Mouse (Mus musculus): Measurements from ENCODE around the gene Zfp661. TPM values are rescaled to one million over a fixed set of nuclear protein-coding genes. Genes with fewer than 3 reads are reported as not detected.

Zfp661 gene
- 10.3 and 10.4 TPM in 2 replicates for polyA plus RNA-seq (2012; rRNA removed)

DNA sequence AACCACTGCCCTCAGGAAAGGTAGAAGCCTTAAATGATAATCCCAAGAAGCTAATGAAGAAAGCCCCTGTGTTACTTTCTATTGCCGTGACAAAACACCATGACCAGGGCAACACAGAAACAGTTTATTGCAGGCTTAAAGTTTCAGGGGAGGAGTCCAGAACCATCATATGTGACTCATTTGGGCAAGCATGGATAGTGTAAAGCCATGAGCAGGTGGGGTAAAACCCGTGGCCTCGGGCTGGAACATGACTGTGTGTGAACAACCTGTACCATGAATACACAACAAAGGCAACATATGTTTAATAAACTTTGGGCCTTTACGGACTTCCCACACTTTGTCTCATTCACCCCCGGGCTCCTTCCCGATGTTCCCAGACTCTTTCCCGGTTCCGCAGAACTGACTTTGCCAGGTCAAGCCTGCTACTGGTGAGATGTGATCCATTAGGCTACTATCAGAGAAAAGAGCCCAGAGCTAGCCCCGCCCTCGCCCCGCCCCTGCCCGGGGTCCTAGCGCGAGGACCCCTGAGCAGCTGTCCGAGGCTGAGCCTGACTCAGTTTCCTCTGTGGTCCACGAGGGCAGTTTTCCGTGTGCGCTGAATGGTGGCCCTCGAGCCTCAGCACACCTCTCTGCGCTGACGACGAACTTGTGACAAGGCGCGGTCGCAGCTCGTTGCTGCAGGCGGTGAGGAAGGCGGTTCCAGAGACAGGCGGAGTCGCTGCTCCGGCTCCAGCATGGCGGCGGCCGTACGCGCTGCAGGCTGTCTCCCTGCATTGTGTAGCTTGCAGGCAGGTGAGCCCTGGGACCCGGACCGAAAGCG is at the start of gene Zfp661, which contains the start of gene Mrps5:
Gene Zfp661 (minus strand): TSS at position 401 of the 820 bp plus-strand sequence.
Gene Mrps5 (plus strand): TSS at position 529 of the 820 bp plus-strand sequence.
- peak within 1 kb of the TSS; percentile 79 for H3K4me3 ChIP-seq (ENCODE audit: insufficient read depth, low read length)
- no peak for TF ChIP-seq CTCF (IDR thresholded peaks at IDR 0.05; ENCODE audit: extremely low read depth, insufficient read depth, low read length)
- no peak; the same call in none of the 2 replicates for TF ChIP-seq POLR2A (IDR thresholded peaks at IDR 0.05; ENCODE audit: extremely low read depth, insufficient read depth, low read length)
- H3K27ac ChIP-seq (ENCODE audit: insufficient read depth, low read length) = peak within 1 kb of the TSS; percentile 88
- peaks cover 5% of the 10 kb centered on the region; the same call in 1 of the 2 replicates for H3K4me1 ChIP-seq (ENCODE audit: control insufficient read depth, insufficient read depth, low read length)

DNA sequence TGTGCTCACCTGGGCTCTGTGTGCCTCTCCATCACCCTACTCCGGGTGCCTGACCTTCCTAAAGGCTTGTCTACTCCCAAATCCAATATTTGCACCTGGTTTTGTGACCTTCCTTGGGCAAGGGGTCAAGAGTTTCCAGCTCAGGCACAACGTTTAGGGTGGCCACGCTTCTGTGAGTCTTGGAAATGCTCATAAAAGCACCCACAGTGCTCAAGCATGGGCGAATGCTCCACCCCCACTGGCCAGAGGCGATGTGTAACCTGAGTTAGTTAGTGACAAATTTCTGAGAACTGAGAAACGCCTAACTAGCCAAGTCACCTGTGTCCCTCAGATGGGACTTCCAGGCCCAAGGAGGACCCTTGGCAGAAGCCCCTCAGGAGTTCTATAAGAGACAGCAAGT is 48.7 kb upstream of the Zfp661 start:
- TF ChIP-seq CTCF (IDR thresholded peaks at IDR 0.05; ENCODE audit: extremely low read depth, insufficient read depth, low read length) = no peak
- TF ChIP-seq POLR2A (IDR thresholded peaks at IDR 0.05; ENCODE audit: extremely low read depth, insufficient read depth, low read length) = no peak
- H3K27ac ChIP-seq (ENCODE audit: insufficient read depth, low read length) = no peak overlapping the region
- no peaks in the 10 kb centered on the region for H3K4me1 ChIP-seq (ENCODE audit: control insufficient read depth, insufficient read depth, low read length)
- no peak overlapping the region for H3K4me3 ChIP-seq (ENCODE audit: insufficient read depth, low read length)

GRCm38 (mm10) chr2:127632601-127633000 is 45.7 kb upstream of the Zfp661 start:
- TF ChIP-seq CTCF (IDR thresholded peaks at IDR 0.05; ENCODE audit: extremely low read depth, insufficient read depth, low read length) (no peak), POLR2A (IDR thresholded peaks at IDR 0.05; ENCODE audit: extremely low read depth, insufficient read depth, low read length) (no peak)
- Histone ChIP-seq H3K27ac (ENCODE audit: insufficient read depth, low read length) (no peak overlapping the region), H3K4me1 (ENCODE audit: control insufficient read depth, insufficient read depth, low read length) (no peaks in the 10 kb centered on the region), H3K4me3 (ENCODE audit: insufficient read depth, low read length) (no peak overlapping the region)

DNA sequence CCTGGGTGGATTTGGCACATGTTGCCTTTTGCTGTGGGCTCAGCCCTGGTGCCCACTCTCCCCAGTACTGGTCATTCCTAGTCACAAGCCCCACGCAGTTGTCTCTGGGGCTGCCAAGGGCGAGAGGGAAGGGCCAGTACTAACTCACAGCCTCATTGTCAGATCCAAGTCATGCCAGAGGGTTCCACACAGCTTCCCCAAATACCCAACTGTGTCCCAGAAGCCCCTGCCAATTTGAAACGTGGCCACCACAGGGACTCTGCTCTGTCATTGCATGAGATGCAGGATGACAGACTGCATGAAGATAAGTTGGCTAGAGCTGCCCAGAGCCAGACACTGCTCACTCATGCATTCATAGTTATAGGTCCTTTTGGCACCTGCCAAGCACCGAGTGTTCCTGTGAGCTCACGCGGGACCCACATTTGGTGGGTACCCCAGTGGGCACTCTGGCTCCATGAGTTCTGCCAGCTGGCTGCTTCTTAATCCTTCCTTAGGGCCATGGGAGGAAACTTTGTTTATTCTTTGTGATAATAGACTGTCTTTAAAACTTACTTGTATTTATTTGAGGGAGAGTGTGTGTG is 41.2 kb upstream of the Zfp661 start:
- no peak for TF ChIP-seq POLR2A (IDR thresholded peaks at IDR 0.05; ENCODE audit: extremely low read depth, insufficient read depth, low read length)
- TF ChIP-seq CTCF (IDR thresholded peaks at IDR 0.05; ENCODE audit: extremely low read depth, insufficient read depth, low read length) = no peak
- no peaks in the 10 kb centered on the region for H3K4me1 ChIP-seq (ENCODE audit: control insufficient read depth, insufficient read depth, low read length)
- no peak overlapping the region for H3K4me3 ChIP-seq (ENCODE audit: insufficient read depth, low read length)
- H3K27ac ChIP-seq (ENCODE audit: insufficient read depth, low read length) = peak overlapping the region; percentile 68; the same call in 1 of the 2 replicates

- TF ChIP-seq CTCF (IDR thresholded peaks at IDR 0.05; ENCODE audit: extremely low read depth, insufficient read depth, low read length) = no peak
- no peak for TF ChIP-seq POLR2A (IDR thresholded peaks at IDR 0.05; ENCODE audit: extremely low read depth, insufficient read depth, low read length)
- H3K4me1 ChIP-seq (ENCODE audit: control insufficient read depth, insufficient read depth, low read length) = no peaks in the 10 kb centered on the region
- no peak overlapping the region for H3K4me3 ChIP-seq (ENCODE audit: insufficient read depth, low read length)
- H3K27ac ChIP-seq (ENCODE audit: insufficient read depth, low read length) = peak overlapping the region; percentile 68; the same call in 1 of the 2 replicates
Observed at GRCm38 (mm10) chr2:127627354-127627753, 40.5 kb upstream of the Zfp661 start.

GRCm38 (mm10) chr2:127625659-127626058 is 38.8 kb upstream of the Zfp661 start:
- TF ChIP-seq POLR2A (IDR thresholded peaks at IDR 0.05; ENCODE audit: extremely low read depth, insufficient read depth, low read length) (no peak), CTCF (IDR thresholded peaks at IDR 0.05; ENCODE audit: extremely low read depth, insufficient read depth, low read length) (no peak)
- peak overlapping the region; percentile 86; the same call in 1 of the 2 replicates for H3K27ac ChIP-seq (ENCODE audit: insufficient read depth, low read length)
- no peaks in the 10 kb centered on the region for H3K4me1 ChIP-seq (ENCODE audit: control insufficient read depth, insufficient read depth, low read length)
- H3K4me3 ChIP-seq (ENCODE audit: insufficient read depth, low read length) = no peak overlapping the region

- no peak overlapping the region for H3K4me3 ChIP-seq (ENCODE audit: insufficient read depth, low read length)
- no peak for TF ChIP-seq CTCF (IDR thresholded peaks at IDR 0.05; ENCODE audit: extremely low read depth, insufficient read depth, low read length)
- no peak for TF ChIP-seq POLR2A (IDR thresholded peaks at IDR 0.05; ENCODE audit: extremely low read depth, insufficient read depth, low read length)
- no peak overlapping the region for H3K27ac ChIP-seq (ENCODE audit: insufficient read depth, low read length)
Observed at GRCm38 (mm10) chr2:127624786-127625185, 37.9 kb upstream of the Zfp661 start.

GRCm38 (mm10) chr2:127622065-127622464 is 35.2 kb upstream of the Zfp661 start:
- no peak overlapping the region for H3K27ac ChIP-seq (ENCODE audit: insufficient read depth, low read length)
- H3K4me3 ChIP-seq (ENCODE audit: insufficient read depth, low read length) = no peak overlapping the region
- H3K4me1 ChIP-seq (ENCODE audit: control insufficient read depth, insufficient read depth, low read length) = no peaks in the 10 kb centered on the region
- TF ChIP-seq CTCF (IDR thresholded peaks at IDR 0.05; ENCODE audit: extremely low read depth, insufficient read depth, low read length) = no peak
- TF ChIP-seq POLR2A (IDR thresholded peaks at IDR 0.05; ENCODE audit: extremely low read depth, insufficient read depth, low read length) = no peak

More at GRCm38 (mm10) chr2:127624786-127625185, 37.9 kb upstream of the Zfp661 start:
- no peaks in the 10 kb centered on the region for H3K4me1 ChIP-seq (ENCODE audit: control insufficient read depth, insufficient read depth, low read length)

DNA sequence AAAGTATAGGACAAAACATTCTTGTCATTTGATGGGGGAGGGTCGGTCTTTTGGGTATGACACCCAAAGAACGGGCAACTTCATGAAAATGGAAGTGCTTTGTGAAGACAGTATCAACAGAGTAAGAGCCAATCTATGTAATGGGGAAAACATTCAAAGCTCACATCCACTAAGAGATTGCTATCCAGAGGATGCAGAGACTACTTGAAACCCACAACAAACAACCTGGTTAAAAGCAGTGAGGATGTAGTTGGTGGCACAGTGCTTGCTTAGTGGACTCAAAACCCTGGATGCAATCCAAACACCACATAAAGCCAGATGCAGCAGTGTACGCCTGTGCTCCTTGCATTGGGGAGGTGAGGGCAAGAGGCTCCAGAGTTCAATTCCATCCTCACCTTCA is 32.4 kb upstream of the Zfp661 start:
- TF ChIP-seq POLR2A (IDR thresholded peaks at IDR 0.05; ENCODE audit: extremely low read depth, insufficient read depth, low read length) = no peak
- no peak for TF ChIP-seq CTCF (IDR thresholded peaks at IDR 0.05; ENCODE audit: extremely low read depth, insufficient read depth, low read length)
- no peaks in the 10 kb centered on the region for H3K4me1 ChIP-seq (ENCODE audit: control insufficient read depth, insufficient read depth, low read length)
- no peak overlapping the region for H3K4me3 ChIP-seq (ENCODE audit: insufficient read depth, low read length)
- H3K27ac ChIP-seq (ENCODE audit: insufficient read depth, low read length) = no peak overlapping the region
